Mouse (Mus musculus) neural tube, embryonic 14.5 days (tissue): Measurements from ENCODE around the gene Nudt8. TPM values are rescaled to one million over a fixed set of nuclear protein-coding genes. Genes with fewer than 3 reads are reported as not detected.

Source experiments
- ATAC-seq: fragments of 200-750 bp; cut with Nextera tagmentation; 2 replicates; pipeline ENCODE4 v1.8.0; 2017; ENCODE audit warnings: low read depth, mild to moderate bottlenecking, moderate TSS enrichment, moderate library complexity
- H3K27ac ChIP-seq: fragments of 300-500 bp; sonication (generic); 2 replicates; pipeline ENCODE4 v1.5.1; 2014; ENCODE audit warnings: low read depth, mild to moderate bottlenecking, control low read depth, low read length, moderate library complexity, mixed read lengths
- H3K27me3 ChIP-seq: fragments of 300-500 bp; sonication (generic); 2 replicates; pipeline ENCODE4 v1.6.1; 2014; ENCODE audit warnings: low read length; ENCODE audit not compliant: control insufficient read depth, insufficient read depth
- H3K36me3 ChIP-seq: fragments of 300-500 bp; sonication (generic); 2 replicates; pipeline ENCODE4 v1.6.1; 2014; ENCODE audit warnings: low read length, mixed read lengths; ENCODE audit not compliant: control insufficient read depth, insufficient read depth
- H3K4me1 ChIP-seq: fragments of 300-500 bp; sonication (generic); 2 replicates; pipeline ENCODE4 v1.6.1; 2014; ENCODE audit warnings: low read length; ENCODE audit not compliant: control insufficient read depth, insufficient read depth
- H3K4me2 ChIP-seq: fragments of 300-500 bp; sonication (generic); 2 replicates; pipeline ENCODE4 v1.6.1; 2014; ENCODE audit warnings: mild to moderate bottlenecking, low read depth, low read length, control low read depth
- H3K4me3 ChIP-seq: fragments of 300-500 bp; sonication (generic); 2 replicates; pipeline ENCODE4 v1.5.1; 2014; ENCODE audit warnings: low read depth, low read length, control low read depth, mixed read lengths
- H3K9ac ChIP-seq: fragments of 300-500 bp; sonication (generic); replicated peaks from 2 replicates; pipeline ENCODE4 v1.6.1; 2014; ENCODE audit warnings: low read depth, mild to moderate bottlenecking, control low read depth, low read length, mixed read lengths
- H3K9me3 ChIP-seq: fragments of 300-500 bp; sonication (generic); 2 replicates; pipeline ENCODE4 v1.6.1; 2016; ENCODE audit warnings: low read length; ENCODE audit not compliant: control insufficient read depth
- WGBS: fragments of 180-500 bp; shearing (Covaris S2); extraction: QIAGEN DNeasy Blood & Tissue Kit; methylation state at CpG from one replicate; pipeline ENCODE4 v1.1.7; 2014; 5-methylcytosine and 5-hydroxymethylcytosine counted together
- polyA plus RNA-seq: library from polyadenylated mRNA; unstranded; fragments of >200 nt; fragmentation: Nextera tagmentation; extraction: Ambion mirVana; gene quantifications from 2 replicates; pipeline ENCODE4 v1.2.1, GENCODE M21; 2014

The Nudt8 gene
- polyA plus RNA-seq, 1 experiment from 2014 or later: 33.7 TPM

GRCm38 (mm10) chr19:3992416-3992815 lies 8.0 kb upstream of the Nudt8 start, which contains the start of gene Tbx10:
TSS of gene Tbx10 (plus strand) at chr19:3992752.
- WGBS: 48% methylated on average over 5 of the region's 5 CpGs
- no peak within 1 kb of the TSS for H3K9ac ChIP-seq
- H3K4me1 ChIP-seq: no peaks in the 10 kb centered on the region
- no peak within 1 kb of the TSS for H3K4me2 ChIP-seq
- H3K36me3 ChIP-seq: no peaks in the 10 kb centered on the region
- H3K4me3 ChIP-seq: no peak within 1 kb of the TSS
- H3K27me3 ChIP-seq: no peaks in the 10 kb centered on the region
- no peaks in the 10 kb centered on the region for H3K9me3 ChIP-seq
- no peak within 1 kb of the TSS for H3K27ac ChIP-seq
- ATAC-seq: no peak

GRCm38 (mm10) chr19:3994932-3995331 lies 5.4 kb upstream of the Nudt8 start:
- Histone ChIP-seq H3K4me2 (no peak overlapping the region), H3K9ac (no peak overlapping the region), H3K9me3 (no peaks in the 10 kb centered on the region), H3K36me3 (no peaks in the 10 kb centered on the region), H3K4me1 (no peaks in the 10 kb centered on the region), H3K4me3 (no peak overlapping the region), H3K27ac (no peak overlapping the region), H3K27me3 (no peaks in the 10 kb centered on the region)
- WGBS: 77% methylated on average over 6 of the region's 6 CpGs
- no peak for ATAC-seq

- H3K27ac ChIP-seq: no peak overlapping the region
- no peaks in the 10 kb centered on the region for H3K4me1 ChIP-seq
- ATAC-seq: no peak
- no peak overlapping the region for H3K4me3 ChIP-seq
- no peak overlapping the region for H3K9ac ChIP-seq
- H3K4me2 ChIP-seq: no peak overlapping the region
- no peaks in the 10 kb centered on the region for H3K36me3 ChIP-seq
- WGBS: 91% methylated on average over 3 of the region's 3 CpGs
- H3K9me3 ChIP-seq: no peaks in the 10 kb centered on the region
- H3K27me3 ChIP-seq: no peaks in the 10 kb centered on the region
These were observed 4.9 kb upstream of the Nudt8 start for GRCm38 (mm10) chr19:3995505-3995904.

- Histone ChIP-seq H3K4me3 (no peak overlapping the region), H3K9ac (no peak overlapping the region), H3K4me2 (no peak overlapping the region), H3K27me3 (no peaks in the 10 kb centered on the region), H3K36me3 (no peaks in the 10 kb centered on the region), H3K9me3 (no peaks in the 10 kb centered on the region), H3K4me1 (peaks cover 2% of the 10 kb centered on the region), H3K27ac (no peak overlapping the region)
- WGBS: 76% methylated on average over 7 of the region's 7 CpGs
- no peak for ATAC-seq
These were observed 4.3 kb upstream of the Nudt8 start for GRCm38 (mm10) chr19:3996106-3996505.

GRCm38 (mm10) chr19:3996747-3997146 lies 3.6 kb upstream of the Nudt8 start:
- WGBS: 87% methylated on average over 8 of the region's 8 CpGs
- H3K27ac ChIP-seq: no peak overlapping the region
- H3K9me3 ChIP-seq: no peaks in the 10 kb centered on the region
- peaks cover 7% of the 10 kb centered on the region for H3K4me1 ChIP-seq
- H3K27me3 ChIP-seq: no peaks in the 10 kb centered on the region
- H3K36me3 ChIP-seq: no peaks in the 10 kb centered on the region
- no peak overlapping the region for H3K9ac ChIP-seq
- no peak for ATAC-seq
- H3K4me3 ChIP-seq: no peak overlapping the region
- H3K4me2 ChIP-seq: no peak overlapping the region

- Histone ChIP-seq H3K36me3 (no peaks in the 10 kb centered on the region), H3K9me3 (no peaks in the 10 kb centered on the region), H3K4me3 (no peak overlapping the region), H3K9ac (no peak overlapping the region), H3K27ac (no peak overlapping the region), H3K27me3 (no peaks in the 10 kb centered on the region), H3K4me2 (no peak overlapping the region), H3K4me1 (peaks cover 7% of the 10 kb centered on the region)
- WGBS: 69% methylated on average over 8 of the region's 8 CpGs
- no peak for ATAC-seq
These were observed 3.1 kb upstream of the Nudt8 start for GRCm38 (mm10) chr19:3997231-3997630.

GRCm38 (mm10) chr19:3998335-3998734 lies 2.0 kb upstream of the Nudt8 start:
- 82% methylated on average over 8 of the region's 8 CpGs for WGBS

GRCm38 (mm10) chr19:3999121-3999730 lies 1.2 kb upstream of the Nudt8 start:
- WGBS: 89% methylated on average over 9 of the region's 9 CpGs
- peaks cover 7% of the 10 kb centered on the region for H3K4me1 ChIP-seq
- H3K4me3 ChIP-seq: no peak overlapping the region
- H3K4me2 ChIP-seq: peak overlapping the region; percentile 85; the same call in 1 of the 2 replicates
- no peak for ATAC-seq
- no peaks in the 10 kb centered on the region for H3K27me3 ChIP-seq
- no peak overlapping the region for H3K9ac ChIP-seq
- H3K36me3 ChIP-seq: no peaks in the 10 kb centered on the region; the same call in 1 of the 2 replicates
- H3K9me3 ChIP-seq: no peaks in the 10 kb centered on the region
- no peak overlapping the region for H3K27ac ChIP-seq

More at GRCm38 (mm10) chr19:3998335-3998734, 2.0 kb upstream of the Nudt8 start:
- Histone ChIP-seq H3K27me3 (no peaks in the 10 kb centered on the region), H3K9ac (no peak overlapping the region), H3K9me3 (no peaks in the 10 kb centered on the region), H3K4me1 (peaks cover 7% of the 10 kb centered on the region), H3K4me3 (no peak overlapping the region), H3K36me3 (no peaks in the 10 kb centered on the region), H3K4me2 (no peak overlapping the region), H3K27ac (no peak overlapping the region)
- ATAC-seq: no peak

GRCm38 (mm10) chr19:4000949-4001525 lies 657 bp downstream of the Nudt8 start:
- peak; percentile 9; the same call in 1 of the 2 replicates for ATAC-seq
- Histone ChIP-seq H3K4me3 (peak overlapping the region; percentile 69), H3K4me1 (peaks cover 7% of the 10 kb centered on the region), H3K27ac (peak overlapping the region; percentile 95), H3K9ac (peak overlapping the region; percentile 90), H3K27me3 (no peaks in the 10 kb centered on the region), H3K36me3 (peaks cover under 1% of the 10 kb centered on the region; the same call in 1 of the 2 replicates), H3K4me2 (peak overlapping the region; percentile 85), H3K9me3 (no peaks in the 10 kb centered on the region)
- WGBS: 14% methylated on average over 17 of the region's 17 CpGs
